Mouse (Mus musculus): ENCODE measurements around the gene Anapc15-ps. TPM values are rescaled to one million over a fixed set of nuclear protein-coding genes. Genes with fewer than 3 reads are reported as not detected.

The Anapc15-ps gene
- polyA plus RNA-seq, 1 experiment from 2014 or later: not detected

DNA sequence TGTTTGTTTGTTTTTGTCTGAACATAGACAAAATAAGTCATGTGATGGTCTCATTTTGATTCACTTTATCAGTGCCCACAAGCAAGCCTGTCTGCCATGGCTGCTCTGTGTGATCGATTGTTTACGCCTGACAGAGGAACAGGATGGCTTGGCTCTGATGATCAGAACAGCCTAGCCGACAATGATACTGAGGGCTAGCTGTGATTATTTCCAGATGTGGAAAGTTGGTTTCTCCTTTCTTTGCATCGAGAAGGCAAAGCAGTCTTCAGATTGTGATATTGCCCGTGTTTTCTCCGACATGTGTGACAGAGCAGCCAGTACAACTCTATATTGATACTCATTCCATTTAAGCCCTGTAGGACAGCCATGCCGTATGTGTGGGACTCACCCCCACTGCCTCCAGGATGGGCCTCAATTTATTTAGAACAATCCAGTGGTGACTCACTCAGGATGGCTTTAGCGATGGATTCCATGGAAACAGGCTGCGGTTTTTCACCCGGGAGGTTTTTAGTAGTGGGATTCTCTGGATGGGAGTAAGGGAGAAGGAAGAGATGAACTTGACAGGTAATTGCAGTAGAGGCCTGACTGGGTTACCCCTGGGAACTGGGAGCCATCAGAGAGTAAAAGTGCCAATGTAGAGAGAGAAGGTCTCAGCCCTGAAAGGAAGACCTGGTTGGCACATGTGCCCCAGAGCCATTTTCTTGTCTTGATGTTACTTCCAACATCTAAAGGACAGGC, 36.1 kb upstream of the Anapc15-ps start:
- Histone ChIP-seq H3K4me3 (ENCODE audit: low read length) (no peak overlapping the region), H3K4me1 (ENCODE audit: control insufficient read depth, insufficient read depth, low read length) (peaks cover 5% of the 10 kb centered on the region; the same call in 1 of the 2 replicates), H3K9me3 (ENCODE audit: control insufficient read depth, low read length) (no peaks in the 10 kb centered on the region), H3K4me2 (ENCODE audit: low read depth, low read length) (no peak overlapping the region), H3K9ac (ENCODE audit: low read depth, low read length) (no peak overlapping the region), H3K27me3 (replicated peaks; ENCODE audit: control insufficient read depth, insufficient read depth, low read length) (no peaks in the 10 kb centered on the region), H3K36me3 (ENCODE audit: control insufficient read depth, insufficient read depth, low read length) (no peaks in the 10 kb centered on the region), H3K27ac (ENCODE audit: low read length) (no peak overlapping the region)
- 67% methylated on average over 10 of the region's 10 CpGs for WGBS
- no peak for ATAC-seq

DNA sequence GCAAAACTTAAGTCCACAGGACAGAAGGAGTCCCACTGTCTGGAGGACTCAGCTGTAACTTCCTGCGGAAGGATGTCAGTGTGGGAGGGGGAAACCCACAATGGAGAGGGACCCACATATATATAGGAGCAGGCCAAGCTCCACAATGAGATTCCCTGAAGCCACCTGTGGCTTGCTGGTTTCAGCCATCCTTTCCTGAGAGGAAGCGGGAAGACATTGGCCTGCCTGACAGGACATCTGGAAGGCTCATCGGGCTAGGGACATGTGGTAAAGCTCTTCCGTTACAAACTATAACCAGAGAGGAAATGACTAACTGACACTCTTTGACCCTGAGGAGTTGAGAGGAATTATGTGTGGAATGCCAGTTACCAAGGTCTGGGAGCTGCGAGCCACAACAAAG, 34.8 kb upstream of the Anapc15-ps start:
- 49% methylated on average over 5 of the region's 5 CpGs for WGBS
- no peaks in the 10 kb centered on the region for H3K27me3 ChIP-seq (replicated peaks; ENCODE audit: control insufficient read depth, insufficient read depth, low read length)
- peaks cover 5% of the 10 kb centered on the region; the same call in 1 of the 2 replicates for H3K4me1 ChIP-seq (ENCODE audit: control insufficient read depth, insufficient read depth, low read length)
- H3K4me3 ChIP-seq (ENCODE audit: low read length): no peak overlapping the region
- H3K4me2 ChIP-seq (ENCODE audit: low read depth, low read length): no peak overlapping the region
- no peaks in the 10 kb centered on the region for H3K36me3 ChIP-seq (ENCODE audit: control insufficient read depth, insufficient read depth, low read length)
- no peaks in the 10 kb centered on the region for H3K9me3 ChIP-seq (ENCODE audit: control insufficient read depth, low read length)
- no peak overlapping the region for H3K9ac ChIP-seq (ENCODE audit: low read depth, low read length)
- ATAC-seq: no peak
- H3K27ac ChIP-seq (ENCODE audit: low read length): no peak overlapping the region

DNA sequence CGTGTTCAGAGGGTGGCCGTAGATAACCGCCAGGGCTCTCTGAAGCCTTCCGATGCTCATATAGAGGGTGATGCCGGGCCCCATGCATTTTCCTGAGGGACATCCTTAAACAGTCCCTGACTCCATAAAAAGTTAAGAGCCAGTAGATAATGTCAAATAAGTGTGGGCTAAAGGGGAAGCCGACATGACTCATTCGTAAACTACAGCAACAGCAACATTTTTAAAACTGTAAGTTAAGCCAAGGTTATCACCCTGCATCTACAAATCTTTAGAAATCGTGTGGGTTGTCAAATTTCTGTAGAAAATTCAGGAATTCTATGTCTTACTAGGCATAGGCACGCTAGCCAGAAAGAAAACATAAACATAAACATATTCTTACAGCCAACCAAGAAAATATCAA, 33.6 kb upstream of the Anapc15-ps start:
- H3K4me1 ChIP-seq (ENCODE audit: control insufficient read depth, insufficient read depth, low read length): no peaks in the 10 kb centered on the region
- no peaks in the 10 kb centered on the region for H3K9me3 ChIP-seq (ENCODE audit: control insufficient read depth, low read length)
- no peak overlapping the region for H3K4me2 ChIP-seq (ENCODE audit: low read depth, low read length)
- no peaks in the 10 kb centered on the region for H3K36me3 ChIP-seq (ENCODE audit: control insufficient read depth, insufficient read depth, low read length)
- no peak overlapping the region for H3K4me3 ChIP-seq (ENCODE audit: low read length)
- no peak overlapping the region for H3K27ac ChIP-seq (ENCODE audit: low read length)
- WGBS: 84% methylated on average over 9 of the region's 9 CpGs
- H3K27me3 ChIP-seq (replicated peaks; ENCODE audit: control insufficient read depth, insufficient read depth, low read length): no peaks in the 10 kb centered on the region
- H3K9ac ChIP-seq (ENCODE audit: low read depth, low read length): no peak overlapping the region
- no peak for ATAC-seq

DNA sequence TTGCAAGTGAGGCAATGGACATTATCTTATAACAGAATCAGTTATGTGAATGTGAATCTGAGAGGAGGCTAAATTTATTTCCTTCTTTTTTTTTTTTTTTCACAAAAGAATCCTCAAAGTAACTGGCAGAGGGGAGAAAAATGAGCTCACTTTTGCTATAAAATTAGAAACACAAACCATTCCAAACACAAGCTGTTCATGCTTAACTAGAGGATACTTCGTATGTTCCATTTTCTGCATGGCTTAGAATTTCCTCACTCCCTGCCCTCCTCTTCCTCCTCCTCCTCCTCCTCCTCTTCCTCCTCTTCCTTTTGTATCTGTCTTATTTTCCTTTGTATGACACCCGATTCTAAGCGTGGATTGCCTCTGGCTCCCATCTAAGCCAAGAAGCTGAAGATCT, 32.5 kb upstream of the Anapc15-ps start:
- Histone ChIP-seq H3K4me1 (ENCODE audit: control insufficient read depth, insufficient read depth, low read length) (no peaks in the 10 kb centered on the region), H3K9me3 (ENCODE audit: control insufficient read depth, low read length) (no peaks in the 10 kb centered on the region), H3K27me3 (replicated peaks; ENCODE audit: control insufficient read depth, insufficient read depth, low read length) (no peaks in the 10 kb centered on the region), H3K9ac (ENCODE audit: low read depth, low read length) (no peak overlapping the region), H3K27ac (ENCODE audit: low read length) (no peak overlapping the region), H3K4me3 (ENCODE audit: low read length) (no peak overlapping the region), H3K4me2 (ENCODE audit: low read depth, low read length) (no peak overlapping the region), H3K36me3 (ENCODE audit: control insufficient read depth, insufficient read depth, low read length) (no peaks in the 10 kb centered on the region)
- 75% methylated on average over 3 of the region's 3 CpGs for WGBS
- no peak for ATAC-seq

DNA sequence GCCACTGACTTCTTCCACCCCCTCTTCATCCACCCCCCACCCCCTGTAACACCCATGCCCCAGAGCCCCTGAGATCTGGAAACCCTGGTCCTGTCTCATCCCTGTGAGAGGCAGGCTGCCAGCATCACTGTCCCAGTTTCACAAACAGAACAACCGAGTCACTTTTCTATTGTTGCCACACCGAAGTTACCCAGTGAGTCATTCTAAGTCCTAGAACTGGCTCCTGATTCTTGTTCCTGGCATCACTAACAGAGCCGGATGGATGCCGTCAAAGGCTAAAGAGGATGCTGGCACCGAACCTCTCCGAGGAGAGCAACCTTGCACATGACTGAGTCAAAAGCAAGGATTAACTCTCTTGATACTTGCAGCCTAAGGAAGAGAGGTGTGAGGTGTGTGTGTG, 31.6 kb upstream of the Anapc15-ps start:
- Histone ChIP-seq H3K27me3 (replicated peaks; ENCODE audit: control insufficient read depth, insufficient read depth, low read length) (no peaks in the 10 kb centered on the region), H3K4me3 (ENCODE audit: low read length) (no peak overlapping the region), H3K9ac (ENCODE audit: low read depth, low read length) (no peak overlapping the region), H3K4me1 (ENCODE audit: control insufficient read depth, insufficient read depth, low read length) (no peaks in the 10 kb centered on the region), H3K4me2 (ENCODE audit: low read depth, low read length) (no peak overlapping the region), H3K9me3 (ENCODE audit: control insufficient read depth, low read length) (no peaks in the 10 kb centered on the region), H3K36me3 (ENCODE audit: control insufficient read depth, insufficient read depth, low read length) (no peaks in the 10 kb centered on the region), H3K27ac (ENCODE audit: low read length) (no peak overlapping the region)
- WGBS: 91% methylated on average over 6 of the region's 6 CpGs
- ATAC-seq: no peak

DNA sequence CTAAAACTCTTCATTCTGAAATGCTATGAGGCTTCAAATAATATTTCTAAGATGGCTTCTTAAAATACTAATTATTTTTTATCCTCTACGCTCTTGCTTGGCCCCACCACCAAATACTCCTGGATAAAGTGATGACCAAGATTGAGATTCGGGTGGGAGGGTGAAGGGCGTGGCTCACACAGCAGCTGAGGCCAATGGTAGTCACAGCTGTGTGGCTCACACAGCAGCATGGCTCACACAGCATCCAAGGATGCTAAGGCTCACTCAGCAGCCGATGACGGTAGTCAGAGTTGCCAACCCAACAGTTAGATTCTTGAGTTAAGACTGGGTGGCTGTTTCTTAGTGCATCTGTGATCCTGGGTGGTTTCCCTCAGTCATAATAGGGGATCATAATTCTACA, 30.5 kb upstream of the Anapc15-ps start:
- H3K27me3 ChIP-seq (replicated peaks; ENCODE audit: control insufficient read depth, insufficient read depth, low read length): no peaks in the 10 kb centered on the region
- no peaks in the 10 kb centered on the region for H3K4me1 ChIP-seq (ENCODE audit: control insufficient read depth, insufficient read depth, low read length)
- no peak overlapping the region for H3K27ac ChIP-seq (ENCODE audit: low read length)
- H3K4me3 ChIP-seq (ENCODE audit: low read length): no peak overlapping the region
- ATAC-seq: no peak
- H3K9ac ChIP-seq (ENCODE audit: low read depth, low read length): no peak overlapping the region
- H3K36me3 ChIP-seq (ENCODE audit: control insufficient read depth, insufficient read depth, low read length): no peaks in the 10 kb centered on the region
- no peak overlapping the region for H3K4me2 ChIP-seq (ENCODE audit: low read depth, low read length)
- whole genome bisulfite sequencing: 81% methylated on average over 5 of the region's 5 CpGs
- no peaks in the 10 kb centered on the region for H3K9me3 ChIP-seq (ENCODE audit: control insufficient read depth, low read length)

DNA sequence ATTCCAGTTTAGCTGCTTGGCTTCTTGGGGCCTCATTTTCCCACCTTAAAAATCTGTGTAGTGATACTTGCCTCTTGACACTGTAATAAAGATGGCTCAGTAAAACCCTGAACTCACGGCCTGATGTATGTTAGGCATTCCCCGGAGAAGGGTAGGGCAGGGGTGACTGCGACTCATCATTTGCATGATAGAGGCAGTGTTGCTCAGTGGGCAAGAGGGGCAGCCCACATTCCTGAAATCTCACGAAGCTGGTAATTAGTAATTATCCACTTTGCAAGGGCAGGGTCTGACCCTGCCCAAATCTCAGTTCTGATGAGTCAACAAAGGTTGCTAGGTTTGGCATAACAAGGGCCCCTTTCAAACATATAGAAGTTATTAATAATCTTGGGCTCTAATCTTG, 27.2 kb upstream of the Anapc15-ps start:
- no peak overlapping the region for H3K4me3 ChIP-seq (ENCODE audit: low read length)

DNA sequence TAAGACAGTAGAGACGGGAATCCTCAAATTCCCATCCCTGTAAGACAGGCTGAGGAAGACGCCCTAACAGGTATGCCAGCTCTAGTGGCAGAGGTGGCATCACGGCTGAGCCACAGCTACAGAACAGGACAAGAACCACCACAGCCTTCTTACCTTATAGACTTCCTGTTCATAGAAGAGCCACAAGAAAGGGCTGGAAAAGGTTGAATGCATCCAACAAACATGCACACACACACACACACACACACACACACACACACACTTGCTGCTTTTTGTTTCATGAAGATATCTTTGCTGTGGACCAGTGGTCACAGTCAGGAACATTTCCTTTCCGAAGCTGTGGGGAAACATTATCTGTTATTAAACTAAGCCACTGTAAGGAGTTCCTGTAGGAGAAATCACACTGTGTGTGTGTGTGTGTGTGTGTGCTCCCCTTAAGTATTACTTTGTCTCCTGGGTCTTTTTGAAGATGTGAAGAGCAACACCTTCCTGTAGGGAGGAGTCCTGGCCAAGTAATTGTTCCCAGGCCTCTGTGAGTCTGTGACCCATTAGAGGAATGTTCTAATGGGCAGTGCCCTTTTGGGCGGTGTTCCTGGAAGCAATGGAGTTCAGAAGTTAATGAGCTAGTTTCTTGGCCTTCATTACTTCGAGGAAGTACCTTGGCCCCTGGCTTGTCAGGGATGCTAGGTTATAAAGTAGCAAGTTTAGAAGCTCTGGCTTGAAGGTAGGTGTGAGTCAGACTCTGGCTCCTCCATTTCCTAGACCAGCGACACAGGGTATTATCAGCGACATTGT, 25.9 kb upstream of the Anapc15-ps start:
- peak; percentile 46 for ATAC-seq
- H3K27ac ChIP-seq (ENCODE audit: low read length): no peak overlapping the region

More for the DNA sequence above, 27.2 kb upstream of the Anapc15-ps start:
- Histone ChIP-seq H3K36me3 (ENCODE audit: control insufficient read depth, insufficient read depth, low read length) (no peaks in the 10 kb centered on the region), H3K9me3 (ENCODE audit: control insufficient read depth, low read length) (no peaks in the 10 kb centered on the region), H3K9ac (ENCODE audit: low read depth, low read length) (no peak overlapping the region), H3K4me1 (ENCODE audit: control insufficient read depth, insufficient read depth, low read length) (no peaks in the 10 kb centered on the region), H3K27ac (ENCODE audit: low read length) (no peak overlapping the region), H3K27me3 (replicated peaks; ENCODE audit: control insufficient read depth, insufficient read depth, low read length) (no peaks in the 10 kb centered on the region), H3K4me2 (ENCODE audit: low read depth, low read length) (no peak overlapping the region)
- WGBS: 58% methylated on average over 4 of the region's 4 CpGs
- no peak for ATAC-seq

DNA sequence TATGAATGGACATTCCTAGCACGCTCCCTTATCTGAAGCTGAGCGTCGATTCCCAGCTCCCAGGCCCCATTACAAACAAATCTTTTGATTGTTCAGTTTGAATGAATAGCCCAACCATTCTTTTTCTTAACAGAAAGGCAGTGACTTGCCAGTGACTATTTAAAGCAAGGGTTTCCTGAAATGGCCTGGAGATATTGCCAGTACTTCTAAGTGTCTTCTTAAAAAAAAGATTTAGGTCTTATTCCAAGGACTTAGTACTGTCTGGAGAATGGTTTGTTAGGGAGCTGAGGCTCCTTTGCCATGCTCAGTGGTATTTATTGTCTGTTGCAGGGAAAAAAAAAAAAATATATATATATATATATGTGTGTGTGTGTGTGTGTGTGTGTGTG, 23.0 kb upstream of the Anapc15-ps start:
- Histone ChIP-seq H3K9me3 (ENCODE audit: control insufficient read depth, low read length) (no peaks in the 10 kb centered on the region), H3K27ac (ENCODE audit: low read length) (no peak overlapping the region), H3K4me1 (ENCODE audit: control insufficient read depth, insufficient read depth, low read length) (no peaks in the 10 kb centered on the region), H3K36me3 (ENCODE audit: control insufficient read depth, insufficient read depth, low read length) (no peaks in the 10 kb centered on the region), H3K27me3 (replicated peaks; ENCODE audit: control insufficient read depth, insufficient read depth, low read length) (no peaks in the 10 kb centered on the region), H3K4me3 (ENCODE audit: low read length) (no peak overlapping the region), H3K9ac (ENCODE audit: low read depth, low read length) (no peak overlapping the region), H3K4me2 (ENCODE audit: low read depth, low read length) (no peak overlapping the region)
- 42% methylated on average over 3 of the region's 3 CpGs for WGBS
- ATAC-seq: no peak

More for the DNA sequence above, 25.9 kb upstream of the Anapc15-ps start:
- Histone ChIP-seq H3K4me3 (ENCODE audit: low read length) (no peak overlapping the region), H3K4me2 (ENCODE audit: low read depth, low read length) (no peak overlapping the region), H3K9ac (ENCODE audit: low read depth, low read length) (no peak overlapping the region), H3K9me3 (ENCODE audit: control insufficient read depth, low read length) (no peaks in the 10 kb centered on the region), H3K27me3 (replicated peaks; ENCODE audit: control insufficient read depth, insufficient read depth, low read length) (no peaks in the 10 kb centered on the region), H3K36me3 (ENCODE audit: control insufficient read depth, insufficient read depth, low read length) (no peaks in the 10 kb centered on the region), H3K4me1 (ENCODE audit: control insufficient read depth, insufficient read depth, low read length) (no peaks in the 10 kb centered on the region)
- WGBS: 83% methylated on average over 8 of the region's 8 CpGs
